Mouse (Mus musculus) mammary gland, adult 2 months (tissue): Measurements from ENCODE around the gene Xkr7. TPM values are rescaled to one million over a fixed set of nuclear protein-coding genes. Genes with fewer than 3 reads are reported as not detected.

Source experiments
- polyA plus RNA-seq: library from polyadenylated mRNA; depleted of rRNA; stranded (reverse); fragments of >200 nt; gene quantifications from 2 replicates; pipeline ENCODE4 v1.2.3, GENCODE M21; 2012; ENCODE audit warnings: low replicate concordance; rRNA removed

The Xkr7 gene
- polyA plus RNA-seq, result not detected in 2 replicates

GRCm38 (mm10) chr2:153031126-153032082 is at the start of gene Xkr7:
TSS of gene Xkr7 (plus strand) at chr2:153031852.

DNA sequence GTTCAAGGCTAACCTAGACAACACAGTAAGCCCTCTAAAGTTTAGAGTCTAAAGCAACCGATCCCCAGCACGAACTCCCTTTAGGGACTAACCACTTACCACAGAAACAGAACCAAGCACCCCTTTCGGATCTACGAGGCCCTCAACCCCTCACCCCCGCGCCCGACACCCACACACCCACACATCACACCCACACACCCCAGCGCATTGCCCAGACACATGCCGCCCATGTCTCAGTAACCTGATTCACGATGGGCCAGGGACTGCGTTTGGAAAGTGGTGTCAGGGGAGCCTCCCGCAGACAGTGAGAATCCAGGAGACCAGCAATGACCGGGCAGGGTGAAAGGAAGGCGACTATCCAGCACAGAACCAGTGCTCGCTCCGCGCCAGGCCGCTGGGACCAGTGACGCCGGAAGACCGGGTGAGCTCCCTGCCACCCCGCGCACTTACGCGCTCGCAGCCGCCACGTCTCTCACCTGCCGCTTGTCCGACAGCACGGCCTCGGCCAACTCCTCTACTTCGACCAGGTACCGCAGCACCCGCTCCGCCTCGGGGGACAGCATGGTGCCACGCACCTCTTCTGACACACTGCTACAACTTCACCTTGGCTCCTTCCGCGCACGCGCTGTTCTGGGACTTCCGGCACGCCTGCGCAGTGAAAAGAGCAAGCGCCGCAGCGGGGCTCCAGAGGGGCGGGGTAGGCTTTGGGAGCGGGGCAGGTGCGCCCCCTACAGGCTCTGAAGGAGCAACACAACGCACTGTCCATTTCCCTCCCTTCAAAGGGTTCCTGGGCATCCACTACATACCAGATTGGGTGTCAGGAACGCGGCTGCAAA is 16.7 kb upstream of the Xkr7 start, which contains the start of gene Pdrg1:
TSS of gene Pdrg1 (minus strand) at position 670 of the 836 bp plus-strand sequence.

DNA sequence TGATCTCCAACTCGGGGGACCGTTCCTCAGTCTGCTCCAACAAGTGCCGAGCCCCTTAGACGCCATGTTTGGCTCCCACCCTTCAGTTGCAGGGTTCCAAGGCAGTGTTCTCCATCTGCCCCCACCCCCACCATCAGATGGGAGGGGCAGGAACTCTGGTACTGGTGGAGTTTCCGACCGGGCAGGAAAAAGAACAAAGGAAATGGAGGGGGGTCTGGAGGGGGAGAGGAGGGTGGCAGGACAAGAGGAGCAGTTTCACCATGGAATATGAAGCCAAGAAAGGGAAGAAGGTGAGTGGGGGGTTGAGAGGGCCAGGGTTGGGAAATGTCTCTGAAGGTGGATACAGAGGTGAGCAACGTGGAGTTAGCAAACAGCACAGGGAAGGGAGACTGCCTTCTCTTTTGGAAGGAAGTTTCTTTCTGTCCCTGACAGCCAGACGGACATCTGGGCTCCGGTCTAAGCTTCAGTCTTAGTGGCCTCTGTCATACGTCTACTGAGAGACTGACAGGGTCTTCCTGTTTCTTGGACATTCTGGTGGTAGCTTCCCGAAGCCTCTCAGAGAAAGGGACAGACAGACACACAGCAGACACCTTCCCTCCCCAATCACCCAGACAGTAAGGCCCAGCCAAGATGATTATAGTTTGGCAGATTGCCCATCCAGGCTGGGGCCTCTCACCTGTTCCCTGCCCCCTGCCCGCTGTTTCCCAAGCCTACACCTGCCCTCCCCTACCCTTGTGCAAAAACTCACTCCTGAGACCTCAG is 34.3 kb downstream of the Xkr7 start, which contains the start of gene Ccm2l:
TSS of gene Ccm2l (plus strand) at position 209 of the 762 bp plus-strand sequence.

Other genes starting within 250 kb of the Xkr7 start
- 49.6 and 59.3 TPM in 2 replicates for gene Bcl2l1, start 200.1 kb upstream of the Xkr7 start, polyA plus RNA-seq
- gene Tpx2, start 183.9 kb upstream of the Xkr7 start, polyA plus RNA-seq, result 0.38 and 0.62 TPM in 2 replicates
- gene Mylk2, start 120.5 kb upstream of the Xkr7 start, polyA plus RNA-seq, result 0.06 and 68.0 TPM in 2 replicates
- 14.4 and 21.7 TPM in 2 replicates for gene Foxs1, start 98.6 kb upstream of the Xkr7 start, polyA plus RNA-seq
- 4.9 and 5.1 TPM in 2 replicates for gene Dusp15, start 80.2 kb upstream of the Xkr7 start, polyA plus RNA-seq
- gene Ttll9, start 69.4 kb upstream of the Xkr7 start, polyA plus RNA-seq, result 0.10 and 0.22 TPM in 2 replicates
- gene Pdrg1, start 16.4 kb upstream of the Xkr7 start, polyA plus RNA-seq, result 41.5 and 98.0 TPM in 2 replicates
- 31.0 and 33.8 TPM in 2 replicates for gene Ccm2l, start 34.1 kb downstream of the Xkr7 start, polyA plus RNA-seq
- 16.8 and 18.9 TPM in 2 replicates for gene Hck, start 76.6 kb downstream of the Xkr7 start, polyA plus RNA-seq
- gene Tm9sf4, start 129.5 kb downstream of the Xkr7 start, polyA plus RNA-seq, result 35.5 and 58.9 TPM in 2 replicates
- 13.4 and 14.2 TPM in 2 replicates for gene Tspyl3, start 193.6 kb downstream of the Xkr7 start, polyA plus RNA-seq
- 7.9 and 8.4 TPM in 2 replicates for gene Plagl2, start 209.6 kb downstream of the Xkr7 start, polyA plus RNA-seq
- gene Pofut1, start 209.7 kb downstream of the Xkr7 start, polyA plus RNA-seq, result 28.8 and 33.3 TPM in 2 replicates